Mouse (Mus musculus) lung, postnatal 0 days (tissue): Measurements from ENCODE around the gene Stx1b. TPM values are rescaled to one million over a fixed set of nuclear protein-coding genes. Genes with fewer than 3 reads are reported as not detected.

Experiments used
- ATAC-seq: fragments of 200-750 bp; cut with Nextera tagmentation; 2 replicates; pipeline ENCODE4 v1.8.0; 2017; ENCODE audit warnings: moderate library complexity
- DNase-seq: peaks from one replicate; pipeline ENCODE4 v3.0.0-alpha.2; 2016; ENCODE audit warnings: low spot score
- H3K27ac ChIP-seq: fragments of 300-500 bp; sonication (generic); 2 replicates; pipeline ENCODE4 v1.5.1; 2014; ENCODE audit warnings: antibody characterized with exemption, mild to moderate bottlenecking, low read length, mixed read lengths
- H3K27me3 ChIP-seq: fragments of 300-500 bp; sonication (generic); replicated peaks from 2 replicates; pipeline ENCODE4 v1.6.1; 2014; ENCODE audit warnings: low read length, mixed read lengths; ENCODE audit not compliant: insufficient read depth
- H3K36me3 ChIP-seq: fragments of 300-500 bp; sonication (generic); 2 replicates; pipeline ENCODE4 v1.6.1; 2014; ENCODE audit warnings: low read length, mixed read lengths; ENCODE audit not compliant: insufficient read depth
- H3K4me1 ChIP-seq: fragments of 300-500 bp; sonication (generic); 2 replicates; pipeline ENCODE4 v1.6.1; 2014; ENCODE audit warnings: antibody characterized with exemption, low read depth, low read length, mixed read lengths; ENCODE audit not compliant: insufficient read depth
- H3K4me2 ChIP-seq: fragments of 300-500 bp; sonication (generic); replicated peaks from 2 replicates; pipeline ENCODE4 v1.6.1; 2014; ENCODE audit warnings: low read depth, mild to moderate bottlenecking, low read length, moderate library complexity, mixed read lengths
- H3K4me3 ChIP-seq: fragments of 300-500 bp; sonication (generic); 2 replicates; pipeline ENCODE4 v1.5.1; 2014; ENCODE audit warnings: low read depth, low read length
- H3K9ac ChIP-seq: fragments of 300-500 bp; sonication (generic); replicated peaks from 2 replicates; pipeline ENCODE4 v1.6.1; 2014; ENCODE audit warnings: low read depth, mild to moderate bottlenecking
- H3K9me3 ChIP-seq: fragments of 300-500 bp; sonication (generic); 2 replicates; pipeline ENCODE4 v1.6.1; 2016; ENCODE audit warnings: low read length, mixed read lengths
- CTCF ChIP-seq: IDR thresholded peaks from 2 replicates; pipeline ENCODE4 v1.5.1; 2016; ENCODE audit warnings: antibody characterized with exemption, mild to moderate bottlenecking
- EP300 ChIP-seq: IDR thresholded peaks from 2 replicates; pipeline ENCODE4 v1.6.1; 2016; ENCODE audit warnings: antibody characterized with exemption, mild to moderate bottlenecking, control low read depth
- WGBS: fragments of 180-500 bp; shearing (Covaris S2); extraction: QIAGEN DNeasy Blood & Tissue Kit; methylation state at CpG from one replicate; pipeline ENCODE4 v1.1.7; 2014; 5-methylcytosine and 5-hydroxymethylcytosine counted together
- polyA plus RNA-seq: library from polyadenylated mRNA; unstranded; fragments of >200 nt; fragmentation: Nextera tagmentation; extraction: Ambion mirVana; gene quantifications from 2 replicates; pipeline ENCODE4 v1.2.1, GENCODE M21; 2015

Stx1b gene
- polyA plus RNA-seq, 1 experiment from 2014 or later = 0.74 TPM

DNA sequence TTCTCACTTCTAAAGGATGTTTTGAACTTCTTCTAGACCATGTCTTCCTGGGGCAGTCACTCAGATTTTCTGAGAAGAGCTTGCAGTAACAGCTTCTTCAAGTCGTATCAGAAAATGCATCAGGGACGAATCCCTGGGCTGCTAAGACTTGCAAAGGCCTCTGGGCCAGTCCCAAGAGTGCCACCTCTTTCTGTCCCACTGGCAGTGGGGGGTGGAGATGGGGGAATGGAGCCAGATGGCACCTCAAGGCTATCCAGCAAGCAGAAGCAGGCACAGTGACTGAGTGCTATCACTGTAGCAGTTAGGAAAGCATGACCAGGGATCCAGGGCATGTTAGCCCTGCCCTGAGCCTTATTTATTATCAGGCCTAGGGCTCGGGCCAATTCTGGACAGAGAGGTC lies 12.1 kb downstream of the Stx1b start:
- H3K27me3 ChIP-seq = no peaks in the 10 kb centered on the region
- no peaks in the 10 kb centered on the region for H3K36me3 ChIP-seq
- H3K4me3 ChIP-seq = no peak overlapping the region
- H3K4me2 ChIP-seq = no peak overlapping the region
- TF ChIP-seq CTCF (no peak), EP300 (no peak)
- no peaks in the 10 kb centered on the region for H3K9me3 ChIP-seq
- no peak overlapping the region for H3K9ac ChIP-seq
- no peaks in the 10 kb centered on the region for H3K4me1 ChIP-seq
- no peak overlapping the region for H3K27ac ChIP-seq
- whole genome bisulfite sequencing = 78% methylated on average over 3 of the region's 3 CpGs
- ATAC-seq (no peak), DNase-seq (no peak)

DNA sequence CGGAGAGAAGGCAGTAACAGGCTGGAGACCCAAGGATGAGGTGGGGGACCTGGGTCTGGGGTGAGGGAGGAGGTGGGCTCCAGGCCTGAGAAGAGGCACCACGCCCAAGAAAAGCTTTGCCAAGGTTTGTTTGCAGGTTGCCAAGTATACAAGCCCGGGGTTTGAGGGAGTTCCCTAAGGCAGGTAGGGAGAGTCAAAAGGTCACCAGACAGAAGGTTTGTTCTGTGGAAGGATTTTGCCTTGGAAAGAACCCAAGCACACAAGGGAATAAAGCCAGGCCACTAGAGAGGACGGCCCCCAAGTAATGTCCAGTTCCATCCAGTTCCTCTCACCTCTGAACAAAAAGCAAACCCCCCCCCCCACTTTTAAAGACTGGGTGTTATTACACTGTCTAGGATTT lies 13.1 kb downstream of the Stx1b start:
- TF ChIP-seq CTCF (no peak), EP300 (no peak)
- ATAC-seq = no peak

DNA sequence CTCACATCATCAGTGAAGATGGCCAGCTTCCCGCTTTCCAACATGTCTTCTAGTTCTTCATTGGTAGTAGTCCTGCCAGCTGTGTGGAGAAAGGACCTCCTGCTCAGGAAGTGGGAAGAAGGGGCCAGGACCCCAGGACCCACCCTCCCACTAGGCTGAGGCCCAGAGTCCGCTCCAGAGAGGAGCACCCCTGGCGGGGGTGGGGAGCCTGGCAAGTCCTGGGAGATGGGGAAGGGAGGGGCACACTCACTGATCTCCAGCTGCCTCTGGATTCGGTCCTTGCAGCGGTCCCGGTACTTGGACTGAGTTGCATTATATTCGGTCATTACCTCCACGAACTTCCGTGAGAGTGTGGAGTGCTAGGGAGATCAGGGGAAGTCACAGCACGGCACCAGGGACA lies 13.7 kb downstream of the Stx1b start:
- DNase-seq (no peak), ATAC-seq (no peak)
- WGBS = 69% methylated on average over 10 of the region's 10 CpGs
- H3K36me3 ChIP-seq = no peaks in the 10 kb centered on the region
- H3K27me3 ChIP-seq = no peaks in the 10 kb centered on the region
- H3K27ac ChIP-seq = no peak overlapping the region
- H3K4me3 ChIP-seq = no peak overlapping the region
- H3K4me1 ChIP-seq = no peaks in the 10 kb centered on the region
- H3K4me2 ChIP-seq = no peak overlapping the region
- H3K9ac ChIP-seq = no peak overlapping the region
- no peak for TF ChIP-seq EP300
- no peak for TF ChIP-seq CTCF
- H3K9me3 ChIP-seq = no peaks in the 10 kb centered on the region

More for the DNA sequence above, 13.1 kb downstream of the Stx1b start:
- H3K27ac ChIP-seq = no peak overlapping the region
- no peaks in the 10 kb centered on the region for H3K36me3 ChIP-seq
- DNase-seq = no peak
- H3K4me1 ChIP-seq = no peaks in the 10 kb centered on the region
- H3K9ac ChIP-seq = no peak overlapping the region
- no peaks in the 10 kb centered on the region for H3K27me3 ChIP-seq
- no peak overlapping the region for H3K4me2 ChIP-seq
- WGBS = 77% methylated on average over 4 of the region's 4 CpGs
- H3K9me3 ChIP-seq = no peaks in the 10 kb centered on the region
- no peak overlapping the region for H3K4me3 ChIP-seq

DNA sequence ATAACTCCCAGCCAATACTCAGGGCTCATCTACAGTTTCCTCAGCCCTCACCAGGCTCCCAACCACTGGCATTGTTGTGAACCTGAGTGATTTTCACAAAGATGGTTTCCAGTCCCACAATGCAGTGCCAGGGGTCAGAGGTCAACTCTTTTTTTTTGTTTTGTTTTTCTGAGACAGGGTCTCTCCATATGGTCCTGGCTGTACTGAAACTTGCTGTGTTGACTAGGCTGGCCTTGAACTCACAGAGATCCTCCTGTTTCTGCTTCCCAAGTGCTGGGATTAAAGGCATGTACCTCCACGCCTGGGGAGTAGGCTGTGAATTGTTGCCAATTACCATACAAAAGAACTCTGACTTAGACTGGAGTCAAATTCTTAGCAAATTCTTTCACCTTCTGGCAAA lies 14.5 kb downstream of the Stx1b start:
- Histone ChIP-seq H3K9me3 (no peaks in the 10 kb centered on the region), H3K27ac (no peak overlapping the region), H3K4me3 (no peak overlapping the region), H3K36me3 (no peaks in the 10 kb centered on the region), H3K9ac (no peak overlapping the region), H3K4me2 (no peak overlapping the region), H3K27me3 (no peaks in the 10 kb centered on the region), H3K4me1 (no peaks in the 10 kb centered on the region)
- DNase-seq (no peak), ATAC-seq (no peak)
- WGBS = 93% methylated on average over 1 of the region's 1 CpGs
- TF ChIP-seq EP300 = no peak

DNA sequence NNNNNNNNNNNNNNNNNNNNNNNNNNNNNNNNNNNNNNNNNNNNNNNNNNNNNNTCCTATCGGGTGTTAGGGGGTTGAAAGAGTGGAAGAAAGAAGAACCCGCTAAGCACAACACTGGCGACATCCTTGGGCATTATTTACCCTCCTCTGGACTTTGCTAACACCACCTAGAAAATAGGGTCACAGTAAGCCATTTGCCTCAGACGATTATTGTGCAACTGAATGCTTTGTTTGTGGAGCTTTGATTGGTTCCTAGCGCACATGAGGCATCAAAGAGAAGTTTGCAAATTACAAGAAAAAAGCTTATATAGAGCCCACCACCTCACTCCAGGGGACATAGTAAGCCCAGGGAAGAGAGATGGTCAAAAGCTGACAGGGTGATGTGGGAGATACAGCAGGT lies 15.5 kb downstream of the Stx1b start:
- Histone ChIP-seq H3K4me2 (no peak overlapping the region), H3K9me3 (no peaks in the 10 kb centered on the region), H3K4me1 (no peaks in the 10 kb centered on the region), H3K36me3 (no peaks in the 10 kb centered on the region), H3K27me3 (no peaks in the 10 kb centered on the region), H3K27ac (no peak overlapping the region), H3K4me3 (no peak overlapping the region), H3K9ac (no peak overlapping the region)
- no peak for ATAC-seq
- no peak for TF ChIP-seq CTCF
- TF ChIP-seq EP300 = no peak
- 61% methylated on average over 5 of the region's 5 CpGs for WGBS
- no peak for DNase-seq

DNA sequence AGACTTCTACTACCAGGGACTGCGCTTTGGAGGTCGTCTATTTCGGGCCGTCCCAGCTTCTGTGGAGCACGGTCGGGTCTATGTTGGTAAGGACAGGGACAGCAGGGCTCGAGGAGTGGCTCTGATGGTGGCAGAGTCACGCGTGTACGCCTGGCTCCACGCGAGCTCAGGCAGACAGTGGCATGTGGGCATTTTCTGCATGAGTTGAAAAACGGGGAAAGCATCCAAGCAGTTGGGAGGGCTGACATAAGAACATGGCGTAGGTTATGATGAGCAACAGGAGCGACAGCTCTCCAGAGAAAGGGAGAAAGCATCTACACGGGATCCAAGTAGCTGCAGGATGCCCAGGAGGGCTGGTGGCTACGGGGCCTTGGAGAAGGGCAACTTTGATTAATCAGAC lies 22.0 kb downstream of the Stx1b start:
- peaks cover 3% of the 10 kb centered on the region; the same call in 1 of the 2 replicates for H3K4me1 ChIP-seq
- H3K9ac ChIP-seq = no peak overlapping the region
- H3K4me2 ChIP-seq = no peak overlapping the region
- H3K27me3 ChIP-seq = no peaks in the 10 kb centered on the region
- no peak overlapping the region for H3K4me3 ChIP-seq
- TF ChIP-seq EP300 = no peak
- no peak for TF ChIP-seq CTCF
- 90% methylated on average over 17 of the region's 17 CpGs for WGBS
- ATAC-seq (no peak), DNase-seq (no peak)
- peaks cover 19% of the 10 kb centered on the region for H3K36me3 ChIP-seq
- H3K9me3 ChIP-seq = no peaks in the 10 kb centered on the region
- no peak overlapping the region for H3K27ac ChIP-seq

DNA sequence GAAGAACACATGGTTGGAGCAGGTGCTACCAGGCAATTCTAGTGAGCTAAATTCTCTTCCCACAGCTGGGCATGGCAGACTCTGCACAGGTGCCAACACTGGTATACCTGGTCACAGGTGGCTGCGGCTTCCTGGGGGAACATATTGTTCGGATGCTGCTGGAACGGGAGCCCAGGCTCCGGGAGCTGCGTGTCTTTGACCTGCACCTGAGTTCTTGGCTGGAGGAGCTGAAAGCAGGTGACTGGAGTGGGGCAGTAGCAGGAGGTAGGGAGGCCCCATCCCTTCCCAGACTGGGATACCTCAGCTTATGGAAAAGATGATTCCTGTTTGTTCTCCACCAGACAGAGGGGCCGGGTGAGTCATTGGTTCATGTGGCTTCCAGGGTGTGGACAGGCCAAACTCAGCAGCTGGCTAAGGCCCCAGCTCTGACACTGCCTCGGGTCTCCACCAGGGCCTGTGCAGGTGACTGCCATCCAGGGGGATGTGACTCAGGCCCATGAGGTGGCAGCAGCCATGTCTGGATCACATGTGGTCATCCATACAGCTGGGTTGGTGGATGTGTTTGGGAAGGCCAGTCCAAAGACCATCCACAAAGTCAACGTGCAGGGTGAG lies 23.2 kb downstream of the Stx1b start:
- no peaks in the 10 kb centered on the region for H3K27me3 ChIP-seq
- TF ChIP-seq EP300 = no peak
- WGBS = 84% methylated on average over 8 of the region's 8 CpGs
- peak overlapping the region; percentile 16; the same call in 1 of the 2 replicates for H3K4me3 ChIP-seq
- no peak for DNase-seq
- ATAC-seq = peak; percentile 14
- H3K4me2 ChIP-seq = peak overlapping the region; percentile 54
- H3K9ac ChIP-seq = peak overlapping the region; percentile 20; the same call in 1 of the 2 replicates
- peaks cover 3% of the 10 kb centered on the region; the same call in 1 of the 2 replicates for H3K4me1 ChIP-seq
- H3K36me3 ChIP-seq = peaks cover 31% of the 10 kb centered on the region
- no peaks in the 10 kb centered on the region for H3K9me3 ChIP-seq
- H3K27ac ChIP-seq = peak overlapping the region; percentile 68
